Mouse (Mus musculus): ENCODE data around the gene Mttp. TPM values are rescaled to one million over a fixed set of nuclear protein-coding genes. Genes with fewer than 3 reads are reported as not detected.
A peak's percentile ranks its signal among the peaks of the same experiment; 100 is the strongest.

The Mttp gene
- polyA plus RNA-seq, 2 experiments: 4.9 to 6.7 TPM

DNA sequence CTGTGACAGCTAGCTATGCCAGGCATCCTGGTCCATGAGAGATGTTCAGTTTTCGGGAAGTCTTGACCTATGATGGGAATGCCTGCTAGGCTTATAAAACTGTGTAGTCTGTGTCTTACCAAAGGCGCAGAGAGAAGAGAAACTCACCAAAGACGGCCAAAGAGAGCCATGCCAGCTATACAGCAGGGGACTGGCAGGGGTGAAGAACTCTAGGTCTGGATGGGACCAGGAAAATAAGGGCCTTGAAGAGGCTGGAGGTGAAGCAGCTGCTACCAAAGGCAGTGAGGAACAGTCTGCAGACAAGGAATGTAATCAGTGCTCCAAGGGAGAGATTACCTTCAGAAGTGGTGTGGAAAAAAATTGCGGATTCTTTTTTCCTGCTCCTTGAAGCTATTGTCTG is 60.9 kb downstream of the Mttp start:
- Histone ChIP-seq H3K27ac (replicated peaks; ENCODE audit: low read depth, low read length) (no peak overlapping the region), H3K4me3 (replicated peaks; ENCODE audit: low read length) (no peak overlapping the region), H3K27me3 (ENCODE audit: control insufficient read depth, insufficient read depth, low read length) (no peaks in the 10 kb centered on the region), H3K4me1 (ENCODE audit: control insufficient read depth, insufficient read depth, low read length) (no peaks in the 10 kb centered on the region), H3K4me2 (replicated peaks; ENCODE audit: low read depth, low read length, severe bottlenecking) (no peak overlapping the region), H3K9ac (ENCODE audit: low read depth, low read length, severe bottlenecking) (no peak overlapping the region), H3K9me3 (ENCODE audit: control insufficient read depth, low read length) (no peaks in the 10 kb centered on the region), H3K36me3 (ENCODE audit: control insufficient read depth, insufficient read depth, low read length) (no peaks in the 10 kb centered on the region)
- DNase-seq (ENCODE audit: low spot score) (no peak), ATAC-seq (ENCODE audit: low FRiP score, low read depth) (no peak)
- TF ChIP-seq POLR2A (IDR thresholded peaks at IDR 0.05; ENCODE audit: borderline replicate concordance, extremely low read depth, insufficient read depth, insufficient read length): no peak
- WGBS: 82% methylated on average over 4 of the region's 4 CpGs

GRCm38 (mm10) chr3:138083073-138083637 is 61.6 kb downstream of the Mttp start:
- H3K9ac ChIP-seq (ENCODE audit: low read depth, low read length, severe bottlenecking): no peak overlapping the region
- no peaks in the 10 kb centered on the region for H3K9me3 ChIP-seq (ENCODE audit: control insufficient read depth, low read length)
- DNase-seq (ENCODE audit: low spot score) (no peak), ATAC-seq (ENCODE audit: low FRiP score, low read depth) (no peak)
- H3K27me3 ChIP-seq (ENCODE audit: control insufficient read depth, insufficient read depth, low read length): no peaks in the 10 kb centered on the region
- no peak for TF ChIP-seq POLR2A (IDR thresholded peaks at IDR 0.05; ENCODE audit: borderline replicate concordance, extremely low read depth, insufficient read depth, insufficient read length)
- no peak overlapping the region for H3K4me2 ChIP-seq (replicated peaks; ENCODE audit: low read depth, low read length, severe bottlenecking)
- no peak overlapping the region for H3K27ac ChIP-seq (replicated peaks; ENCODE audit: low read depth, low read length)
- WGBS: 68% methylated on average over 1 of the region's 1 CpGs
- H3K4me3 ChIP-seq (replicated peaks; ENCODE audit: low read length): no peak overlapping the region
- no peaks in the 10 kb centered on the region for H3K4me1 ChIP-seq (ENCODE audit: control insufficient read depth, insufficient read depth, low read length)
- H3K36me3 ChIP-seq (ENCODE audit: control insufficient read depth, insufficient read depth, low read length): no peaks in the 10 kb centered on the region

GRCm38 (mm10) chr3:138078701-138079100 is 66.1 kb downstream of the Mttp start:
- no peak for ATAC-seq (ENCODE audit: low FRiP score, low read depth)
- no peak overlapping the region for H3K4me2 ChIP-seq (replicated peaks; ENCODE audit: low read depth, low read length, severe bottlenecking)
- H3K36me3 ChIP-seq (ENCODE audit: control insufficient read depth, insufficient read depth, low read length): no peaks in the 10 kb centered on the region
- H3K4me1 ChIP-seq (ENCODE audit: control insufficient read depth, insufficient read depth, low read length): peaks cover 3% of the 10 kb centered on the region; the same call in 1 of the 2 replicates
- no peaks in the 10 kb centered on the region for H3K27me3 ChIP-seq (ENCODE audit: control insufficient read depth, insufficient read depth, low read length)
- 68% methylated on average over 1 of the region's 1 CpGs for WGBS
- TF ChIP-seq POLR2A (IDR thresholded peaks at IDR 0.05; ENCODE audit: borderline replicate concordance, extremely low read depth, insufficient read depth, insufficient read length): no peak
- no peak overlapping the region for H3K9ac ChIP-seq (ENCODE audit: low read depth, low read length, severe bottlenecking)
- DNase-seq (ENCODE audit: low spot score): no peak
- H3K27ac ChIP-seq (replicated peaks; ENCODE audit: low read depth, low read length): no peak overlapping the region
- H3K9me3 ChIP-seq (ENCODE audit: control insufficient read depth, low read length): no peaks in the 10 kb centered on the region
- no peak overlapping the region for H3K4me3 ChIP-seq (replicated peaks; ENCODE audit: low read length)

DNA sequence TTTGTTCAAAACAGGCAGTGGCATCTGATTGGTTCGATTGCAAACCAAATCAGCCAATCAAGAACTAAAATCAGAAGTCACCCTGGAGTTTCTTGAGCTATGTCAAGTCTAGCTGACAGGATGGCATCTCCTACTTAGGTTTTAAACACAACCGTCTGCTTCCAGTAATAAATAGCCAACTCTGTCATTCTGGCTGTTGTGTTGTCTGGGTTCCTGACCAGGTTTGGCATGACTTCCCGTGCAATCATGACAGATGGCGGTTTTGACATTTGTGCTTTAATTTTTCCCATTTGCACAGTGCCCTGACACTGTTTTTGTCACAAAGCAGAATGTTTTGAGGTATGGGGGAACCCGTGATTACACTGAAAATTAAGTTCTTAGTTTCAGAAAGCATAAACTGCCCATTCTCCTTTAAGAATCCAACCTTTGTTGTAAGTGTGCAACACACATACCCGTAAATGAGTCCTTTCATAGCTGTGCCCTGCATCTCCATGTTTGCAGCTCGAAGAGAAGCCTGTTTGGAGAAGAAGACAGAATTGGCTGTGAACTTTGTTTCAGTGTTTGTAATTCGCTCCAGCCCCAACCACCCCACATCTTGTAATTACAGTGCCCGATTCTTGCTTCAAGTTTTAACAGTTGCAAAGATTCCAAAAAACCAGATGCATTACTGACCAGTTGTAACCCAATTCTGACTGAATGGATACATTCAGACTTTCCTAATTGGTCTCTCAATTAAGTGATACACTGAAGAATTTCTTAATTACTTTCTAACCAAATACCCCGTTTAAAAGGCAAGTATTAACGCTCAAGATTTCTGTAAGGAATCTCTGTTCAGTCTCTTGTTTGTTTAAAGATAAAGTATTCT is 67.1 kb downstream of the Mttp start:
- ATAC-seq (ENCODE audit: low FRiP score, low read depth): no peak
- TF ChIP-seq POLR2A (IDR thresholded peaks at IDR 0.05; ENCODE audit: borderline replicate concordance, extremely low read depth, insufficient read depth, insufficient read length): no peak
- no peak overlapping the region for H3K4me2 ChIP-seq (replicated peaks; ENCODE audit: low read depth, low read length, severe bottlenecking)
- H3K9ac ChIP-seq (ENCODE audit: low read depth, low read length, severe bottlenecking): no peak overlapping the region
- DNase-seq (ENCODE audit: low spot score): no peak
- H3K27me3 ChIP-seq (ENCODE audit: control insufficient read depth, insufficient read depth, low read length): no peaks in the 10 kb centered on the region
- no peak overlapping the region for H3K4me3 ChIP-seq (replicated peaks; ENCODE audit: low read length)
- 0 out of 2 replicates have a peak overlapping the region, but pooled peaks have one; percentile 26 for H3K27ac ChIP-seq (replicated peaks; ENCODE audit: low read depth, low read length)
- peaks cover 3% of the 10 kb centered on the region; the same call in 1 of the 2 replicates for H3K4me1 ChIP-seq (ENCODE audit: control insufficient read depth, insufficient read depth, low read length)
- 60% methylated on average over 11 of the region's 11 CpGs for WGBS
- H3K9me3 ChIP-seq (ENCODE audit: control insufficient read depth, low read length): no peaks in the 10 kb centered on the region
- H3K36me3 ChIP-seq (ENCODE audit: control insufficient read depth, insufficient read depth, low read length): no peaks in the 10 kb centered on the region

- Histone ChIP-seq H3K36me3 (ENCODE audit: control insufficient read depth, insufficient read depth, low read length) (no peaks in the 10 kb centered on the region), H3K4me2 (replicated peaks; ENCODE audit: low read depth, low read length, severe bottlenecking) (no peak overlapping the region), H3K9ac (ENCODE audit: low read depth, low read length, severe bottlenecking) (no peak overlapping the region), H3K4me3 (replicated peaks; ENCODE audit: low read length) (no peak overlapping the region), H3K27me3 (ENCODE audit: control insufficient read depth, insufficient read depth, low read length) (no peaks in the 10 kb centered on the region), H3K27ac (replicated peaks; ENCODE audit: low read depth, low read length) (no peak overlapping the region), H3K9me3 (ENCODE audit: control insufficient read depth, low read length) (no peaks in the 10 kb centered on the region), H3K4me1 (ENCODE audit: control insufficient read depth, insufficient read depth, low read length) (peaks cover 3% of the 10 kb centered on the region; the same call in 1 of the 2 replicates)
- peak; percentile 32 for DNase-seq (ENCODE audit: low spot score)
- WGBS: 67% methylated on average over 8 of the region's 8 CpGs
- no peak for TF ChIP-seq POLR2A (IDR thresholded peaks at IDR 0.05; ENCODE audit: borderline replicate concordance, extremely low read depth, insufficient read depth, insufficient read length)
- no peak for ATAC-seq (ENCODE audit: low FRiP score, low read depth)
Observed at GRCm38 (mm10) chr3:138075209-138075608, 69.6 kb downstream of the Mttp start.
